Mouse (Mus musculus): ENCODE results near the gene Glra1. TPM values are rescaled to one million over a fixed set of nuclear protein-coding genes. Genes with fewer than 3 reads are reported as not detected.

Gene Glra1
- polyA plus RNA-seq, 1 experiment from 2014 or later: 0.34 TPM

DNA sequence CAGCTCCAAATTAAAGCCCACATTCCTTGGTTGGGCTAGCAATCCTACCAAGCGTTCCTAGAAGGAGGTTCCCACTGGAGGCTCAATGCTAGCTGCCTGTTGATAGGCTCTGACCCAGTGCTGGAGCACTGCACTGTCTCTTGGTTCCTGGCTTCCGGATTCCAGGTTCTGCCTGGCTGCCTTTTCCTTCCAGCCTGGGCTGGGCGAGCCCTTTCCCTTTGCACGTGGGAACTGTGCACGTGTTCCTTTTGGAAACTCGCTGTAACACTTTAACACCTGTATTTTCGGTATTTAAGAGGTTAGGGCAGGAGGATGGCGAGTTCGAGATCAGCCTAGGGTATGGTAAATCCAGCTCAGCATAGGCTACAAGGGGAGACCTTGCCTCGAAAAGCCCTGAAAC is 140.0 kb downstream of the Glra1 start:
- peak overlapping the region; percentile 88 for H3K27ac ChIP-seq
- no peaks in the 10 kb centered on the region for H3K9me3 ChIP-seq
- H3K27me3 ChIP-seq (replicated peaks): no peaks in the 10 kb centered on the region
- WGBS: 60% methylated on average over 10 of the region's 10 CpGs
- ATAC-seq (replicated peaks): no peak
- peaks cover 26% of the 10 kb centered on the region for H3K4me1 ChIP-seq
- peak overlapping the region; percentile 77 for H3K4me3 ChIP-seq
- H3K36me3 ChIP-seq (replicated peaks): no peaks in the 10 kb centered on the region; the same call in 1 of the 2 replicates
- peak overlapping the region; percentile 90 for H3K4me2 ChIP-seq
- peak overlapping the region; percentile 73; the same call in 1 of the 2 replicates for H3K9ac ChIP-seq

DNA sequence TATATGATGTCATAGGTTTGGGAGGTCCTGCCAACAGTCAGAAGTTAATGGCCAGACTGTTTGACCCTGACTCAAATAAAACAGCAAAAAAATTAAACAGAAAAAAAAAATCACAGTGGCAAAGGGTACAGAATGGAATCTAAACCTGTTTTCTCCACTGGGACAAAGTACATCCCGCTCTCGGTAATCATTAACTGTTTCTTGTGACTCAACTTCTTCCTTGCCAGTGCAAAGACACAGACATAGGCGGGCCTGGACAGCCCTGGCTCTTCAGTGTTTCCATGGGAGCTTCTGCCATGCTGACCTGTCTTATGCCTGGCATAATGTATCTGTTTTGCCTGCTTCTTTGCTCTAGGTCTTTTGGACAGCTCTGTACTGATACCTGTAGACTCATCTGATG is 142.8 kb downstream of the Glra1 start:
- no peak for ATAC-seq (replicated peaks)
- H3K27me3 ChIP-seq (replicated peaks): no peaks in the 10 kb centered on the region
- H3K4me1 ChIP-seq: peaks cover 17% of the 10 kb centered on the region
- H3K27ac ChIP-seq: no peak overlapping the region
- no peak overlapping the region for H3K4me2 ChIP-seq
- no peaks in the 10 kb centered on the region for H3K9me3 ChIP-seq
- H3K9ac ChIP-seq: no peak overlapping the region
- no peak overlapping the region for H3K4me3 ChIP-seq
- H3K36me3 ChIP-seq (replicated peaks): no peaks in the 10 kb centered on the region
- 84% methylated on average over 3 of the region's 3 CpGs for WGBS

DNA sequence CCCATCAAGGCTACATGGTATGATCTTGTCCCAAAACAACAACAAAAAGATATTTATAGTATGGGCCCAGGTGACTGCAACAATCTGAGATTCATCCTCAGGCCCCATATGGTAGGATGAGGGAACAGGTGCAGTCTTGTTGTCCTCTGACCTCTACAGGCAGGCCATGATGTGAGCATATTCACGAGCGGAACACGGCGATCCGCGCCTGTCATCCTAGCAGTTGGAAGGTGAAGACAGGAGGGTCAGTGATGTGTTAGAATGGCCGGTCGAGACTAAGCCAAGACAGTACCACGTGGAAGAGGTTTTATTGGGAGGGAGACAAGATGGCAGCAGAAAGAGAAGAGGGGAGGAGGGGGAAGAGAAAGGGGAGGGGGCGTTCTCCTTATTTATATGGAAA is 143.3 kb downstream of the Glra1 start:
- Histone ChIP-seq H3K9ac (no peak overlapping the region), H3K27me3 (replicated peaks) (no peaks in the 10 kb centered on the region), H3K4me1 (peaks cover 21% of the 10 kb centered on the region), H3K4me3 (no peak overlapping the region), H3K27ac (no peak overlapping the region), H3K9me3 (no peaks in the 10 kb centered on the region), H3K36me3 (replicated peaks) (no peaks in the 10 kb centered on the region), H3K4me2 (no peak overlapping the region)
- 86% methylated on average over 10 of the region's 10 CpGs for WGBS
- ATAC-seq (replicated peaks): no peak

Small RNAs within 50 kb of the gene (microRNA-seq; reads per million reads assigned to microRNA genes)
- not detected for gene Mir7652

Other genes with a start within 250 kb of the Glra1 start
- 482 and 547 TPM in 2 replicates for gene Sparc, start 185.0 kb downstream of the Glra1 start, polyA plus RNA-seq (2015; fragmentation: Nextera tagmentation; extraction: Ambion mirVana)
- gene Atox1, start 147.0 kb downstream of the Glra1 start, polyA plus RNA-seq (2015; fragmentation: Nextera tagmentation; extraction: Ambion mirVana): 225 and 229 TPM in 2 replicates
- gene G3bp1, start 138.5 kb downstream of the Glra1 start, polyA plus RNA-seq (2015; fragmentation: Nextera tagmentation; extraction: Ambion mirVana): 104 and 105 TPM in 2 replicates

Data from midbrain, embryonic 15.5 days (tissue).